Mouse (Mus musculus) liver, embryonic 14.5 days (tissue): ENCODE measurements around the gene Pecam1.

Experiments used
- CTCF ChIP-seq: IDR thresholded peaks from 2 replicates; pipeline ENCODE4 v1.5.1; 2016; ENCODE audit warnings: antibody characterized with exemption, low read depth, control low read depth
- EP300 ChIP-seq: IDR thresholded peaks from 2 replicates; pipeline ENCODE4 v1.6.1; 2016; ENCODE audit warnings: antibody characterized with exemption, low read depth

GRCm38 (mm10) chr11:106612209-106612960 lies 138.0 kb downstream of the Pecam1 start:
- TF ChIP-seq CTCF, result no peak
- TF ChIP-seq EP300, result no peak
